Mouse (Mus musculus) kidney, embryonic 14.5 days (tissue): ENCODE results near the gene Spred3. TPM values are rescaled to one million over a fixed set of nuclear protein-coding genes. Genes with fewer than 3 reads are reported as not detected.
A peak's percentile ranks its signal among the peaks of the same experiment; 100 is the strongest.

Experiments
- ATAC-seq: fragments of 200-750 bp; cut with Nextera tagmentation; 2 replicates; pipeline ENCODE4 v1.8.0; 2017; ENCODE audit warnings: moderate number of reproducible peaks, mild to moderate bottlenecking, moderate TSS enrichment, moderate library complexity; ENCODE audit not compliant: low FRiP score, low TSS enrichment
- H3K27ac ChIP-seq: fragments of 300-500 bp; sonication (generic); 2 replicates; pipeline ENCODE4 v1.5.1; 2014; ENCODE audit warnings: low read depth, mild to moderate bottlenecking, low read length, moderate library complexity, mixed read lengths
- H3K27me3 ChIP-seq: fragments of 300-500 bp; sonication (generic); 2 replicates; pipeline ENCODE4 v1.6.1; 2014; ENCODE audit warnings: mild to moderate bottlenecking, low read length; ENCODE audit not compliant: control insufficient read depth, insufficient read depth
- H3K36me3 ChIP-seq: fragments of 300-500 bp; sonication (generic); 2 replicates; pipeline ENCODE4 v1.6.1; 2014; ENCODE audit warnings: low read length, mixed read lengths; ENCODE audit not compliant: control insufficient read depth, insufficient read depth
- H3K4me1 ChIP-seq: fragments of 300-500 bp; sonication (generic); 2 replicates; pipeline ENCODE4 v1.6.1; 2014; ENCODE audit warnings: low read length, mixed read lengths; ENCODE audit not compliant: control insufficient read depth, insufficient read depth
- H3K4me2 ChIP-seq: fragments of 300-500 bp; sonication (generic); replicated peaks from 2 replicates; pipeline ENCODE4 v1.6.1; 2014; ENCODE audit warnings: low read depth, mild to moderate bottlenecking, low read length
- H3K4me3 ChIP-seq: fragments of 300-500 bp; sonication (generic); 2 replicates; pipeline ENCODE4 v1.5.1; 2014; ENCODE audit warnings: mild to moderate bottlenecking, low read length
- H3K9ac ChIP-seq: fragments of 300-500 bp; sonication (generic); 2 replicates; pipeline ENCODE4 v1.6.1; 2014; ENCODE audit warnings: low read depth, mild to moderate bottlenecking, low read length, moderate library complexity
- H3K9me3 ChIP-seq: fragments of 300-500 bp; sonication (generic); 2 replicates; pipeline ENCODE4 v1.6.1; 2016; ENCODE audit warnings: low read length; ENCODE audit not compliant: control insufficient read depth
- WGBS: fragments of 180-500 bp; shearing (Covaris S2); extraction: QIAGEN DNeasy Blood & Tissue Kit; methylation state at CpG from one replicate; pipeline ENCODE4 v1.1.7; 2014; 5-methylcytosine and 5-hydroxymethylcytosine counted together
- polyA plus RNA-seq: library from polyadenylated mRNA; unstranded; fragments of >200 nt; fragmentation: Nextera tagmentation; extraction: Ambion mirVana; gene quantifications from 2 replicates; pipeline ENCODE4 v1.2.1, GENCODE M21; 2014

Spred3 gene
- polyA plus RNA-seq, 1 experiment from 2014 or later: 6.4 TPM

GRCm38 (mm10) chr7:29170755-29171561, 747 bp upstream of the Spred3 start:
- Histone ChIP-seq H3K4me3 (peak overlapping the region; percentile 65), H3K27me3 (peaks cover 32% of the 10 kb centered on the region), H3K9me3 (no peaks in the 10 kb centered on the region), H3K4me1 (peaks cover 28% of the 10 kb centered on the region), H3K4me2 (peak overlapping the region; percentile 77), H3K27ac (no peak overlapping the region), H3K9ac (peak overlapping the region; percentile 42; the same call in 1 of the 2 replicates), H3K36me3 (peaks cover 26% of the 10 kb centered on the region)
- WGBS: 2% methylated on average over 43 of the region's 43 CpGs
- no peak for ATAC-seq

DNA sequence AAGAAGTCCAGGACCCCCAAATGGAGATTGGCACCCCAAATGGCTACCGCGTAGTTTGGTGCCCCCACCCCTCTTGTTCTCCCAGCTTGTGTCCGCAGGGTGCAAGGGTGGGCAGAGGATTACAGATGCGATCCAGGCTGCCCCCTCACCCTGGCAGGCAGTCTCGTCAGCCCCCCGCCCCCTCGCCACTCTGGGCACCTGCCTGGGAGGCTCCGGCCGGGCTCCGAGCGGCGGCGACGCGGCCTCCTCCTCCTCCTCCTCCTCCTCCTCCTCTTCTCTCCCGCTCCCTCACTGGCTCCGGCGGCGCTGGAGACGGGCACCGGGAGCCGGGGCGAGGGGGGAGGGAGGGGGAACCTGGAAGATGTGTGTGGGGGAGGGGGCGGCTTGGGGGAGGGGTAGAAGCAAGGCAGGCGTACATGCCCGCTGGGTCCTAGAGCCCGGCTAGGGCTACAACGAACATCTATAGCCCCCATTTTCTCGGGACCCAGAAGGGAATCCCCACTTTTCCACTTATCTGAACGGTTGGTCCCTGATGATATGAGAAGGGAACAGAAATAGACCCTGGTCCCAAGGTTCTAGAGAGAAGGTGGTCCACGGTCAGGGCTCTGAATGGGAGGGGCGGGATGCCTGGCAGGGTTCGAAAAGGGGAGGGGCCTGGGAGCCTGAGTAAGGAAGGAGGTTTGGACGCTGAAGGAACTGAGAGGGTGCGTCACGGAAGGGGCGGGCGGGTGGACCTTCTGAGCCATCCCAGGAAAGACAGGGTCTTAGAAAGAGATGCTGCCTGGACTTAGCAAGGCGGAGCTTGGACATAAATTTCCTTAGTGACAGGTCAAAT, 763 bp downstream of the Spred3 start:
- peaks cover 28% of the 10 kb centered on the region for H3K27me3 ChIP-seq
- H3K36me3 ChIP-seq: peaks cover 11% of the 10 kb centered on the region
- H3K4me3 ChIP-seq: peak overlapping the region; percentile 65
- peak overlapping the region; percentile 77 for H3K4me2 ChIP-seq
- peak overlapping the region; percentile 66 for H3K9ac ChIP-seq
- peaks cover 28% of the 10 kb centered on the region for H3K4me1 ChIP-seq
- ATAC-seq: peak; percentile 89
- H3K9me3 ChIP-seq: no peaks in the 10 kb centered on the region
- under 1% methylated on average over 28 of the region's 39 CpGs for WGBS
- peak overlapping the region; percentile 82 for H3K27ac ChIP-seq

DNA sequence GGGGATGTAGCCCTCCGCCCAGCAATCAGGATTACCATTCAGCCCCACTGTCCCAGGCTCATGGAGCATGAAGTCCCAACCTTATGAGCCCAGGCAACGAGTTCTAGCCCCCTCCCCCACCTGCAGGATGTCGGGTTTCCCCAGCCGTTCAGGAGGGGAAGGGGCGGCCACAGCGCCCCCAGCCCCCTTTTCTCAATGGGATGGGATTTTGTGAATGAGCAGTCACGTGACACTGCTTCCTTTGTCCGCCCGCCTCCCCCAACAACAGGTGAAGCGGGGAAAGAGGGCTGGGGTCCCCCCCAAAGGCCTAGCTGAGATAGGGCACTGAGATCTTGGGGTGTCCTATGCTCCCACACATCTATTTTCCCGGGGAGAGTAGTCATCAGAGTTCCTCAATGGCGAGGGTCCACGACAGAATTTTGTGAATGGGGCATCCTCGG, 1.4 kb downstream of the Spred3 start:
- Histone ChIP-seq H3K4me1 (peaks cover 28% of the 10 kb centered on the region), H3K9ac (peak overlapping the region; percentile 66), H3K27me3 (peaks cover 25% of the 10 kb centered on the region), H3K27ac (peak overlapping the region; percentile 82), H3K36me3 (peaks cover 5% of the 10 kb centered on the region), H3K9me3 (no peaks in the 10 kb centered on the region), H3K4me3 (peak overlapping the region; percentile 65), H3K4me2 (peak overlapping the region; percentile 77)
- 0% methylated on average over 12 of the region's 14 CpGs for WGBS
- ATAC-seq: no peak; the same call in 1 of the 2 replicates

GRCm38 (mm10) chr7:29168121-29168695, 2.0 kb downstream of the Spred3 start:
- H3K4me1 ChIP-seq: peaks cover 28% of the 10 kb centered on the region
- peak overlapping the region; percentile 65 for H3K4me3 ChIP-seq
- no peak for ATAC-seq
- peaks cover 19% of the 10 kb centered on the region for H3K27me3 ChIP-seq
- no peaks in the 10 kb centered on the region; the same call in 1 of the 2 replicates for H3K36me3 ChIP-seq
- peak overlapping the region; percentile 77 for H3K4me2 ChIP-seq
- peak overlapping the region; percentile 66 for H3K9ac ChIP-seq
- 5% methylated on average over 10 of the region's 10 CpGs for WGBS
- H3K9me3 ChIP-seq: no peaks in the 10 kb centered on the region
- H3K27ac ChIP-seq: no peak overlapping the region

GRCm38 (mm10) chr7:29167656-29168055, 2.6 kb downstream of the Spred3 start:
- Histone ChIP-seq H3K27ac (no peak overlapping the region), H3K36me3 (no peaks in the 10 kb centered on the region; the same call in 1 of the 2 replicates), H3K9me3 (no peaks in the 10 kb centered on the region), H3K9ac (no peak overlapping the region), H3K4me1 (peaks cover 28% of the 10 kb centered on the region), H3K27me3 (peaks cover 13% of the 10 kb centered on the region), H3K4me2 (peak overlapping the region; percentile 77), H3K4me3 (peak overlapping the region; percentile 65; the same call in 1 of the 2 replicates)
- 19% methylated on average over 19 of the region's 19 CpGs for WGBS
- no peak for ATAC-seq

GRCm38 (mm10) chr7:29162750-29163525, 7.3 kb downstream of the Spred3 start:
- Histone ChIP-seq H3K9me3 (no peaks in the 10 kb centered on the region), H3K4me1 (peaks cover 4% of the 10 kb centered on the region; the same call in 1 of the 2 replicates), H3K27ac (no peak overlapping the region), H3K27me3 (0 out of 2 replicates have a peak, but pooled peaks cover 6% of the 10 kb centered on the region), H3K9ac (no peak overlapping the region), H3K36me3 (peaks cover 4% of the 10 kb centered on the region; the same call in 1 of the 2 replicates), H3K4me2 (no peak overlapping the region), H3K4me3 (no peak overlapping the region)
- WGBS: 14% methylated on average over 9 of the region's 9 CpGs
- peak; percentile 79 for ATAC-seq

DNA sequence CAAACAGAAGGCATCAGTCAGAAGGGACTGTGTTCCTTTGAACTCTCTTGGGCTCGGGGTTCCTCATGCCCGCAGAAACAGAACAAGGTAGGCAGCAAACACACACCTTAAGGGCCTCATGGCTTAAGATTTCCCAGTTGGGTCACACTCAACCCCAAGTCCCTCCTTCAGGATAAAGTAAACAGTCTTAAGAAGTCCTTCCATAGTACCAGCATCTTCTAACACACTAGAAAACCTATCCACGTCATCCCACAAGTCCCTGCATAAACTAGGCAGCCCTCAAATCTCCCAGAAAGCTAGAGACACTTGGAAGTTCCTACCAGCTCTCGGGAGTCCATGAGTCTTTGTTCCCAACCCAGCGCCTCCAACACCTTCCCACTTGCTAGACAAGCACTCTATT, 7.9 kb downstream of the Spred3 start:
- Histone ChIP-seq H3K9me3 (no peaks in the 10 kb centered on the region), H3K9ac (no peak overlapping the region), H3K27me3 (0 out of 2 replicates have a peak, but pooled peaks cover 4% of the 10 kb centered on the region), H3K4me1 (no peaks in the 10 kb centered on the region), H3K4me3 (no peak overlapping the region), H3K36me3 (peaks cover 4% of the 10 kb centered on the region; the same call in 1 of the 2 replicates), H3K4me2 (no peak overlapping the region), H3K27ac (no peak overlapping the region)
- 80% methylated on average over 5 of the region's 5 CpGs for WGBS
- ATAC-seq: no peak

DNA sequence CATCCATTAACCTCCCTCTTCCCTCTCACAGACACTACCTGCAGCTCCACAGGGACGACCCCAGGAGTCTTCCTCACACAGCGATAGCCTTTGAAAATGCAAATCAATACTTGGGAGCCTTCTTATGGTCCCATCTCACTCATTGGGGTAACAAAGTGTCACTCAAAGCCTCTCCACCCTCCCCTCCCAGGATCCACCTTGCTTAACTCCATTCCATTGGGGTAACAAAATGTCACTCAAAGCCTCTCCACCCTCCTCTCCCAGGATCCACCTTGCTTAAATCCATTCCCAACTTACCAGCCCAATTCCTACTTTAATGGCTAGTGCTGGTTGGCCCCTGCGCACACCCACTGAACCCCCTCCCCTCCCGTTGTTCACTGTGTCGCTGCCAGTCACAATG, 11.9 kb downstream of the Spred3 start:
- 2% methylated on average over 5 of the region's 5 CpGs for WGBS
- no peak for ATAC-seq
- Histone ChIP-seq H3K36me3 (peaks cover 4% of the 10 kb centered on the region; the same call in 1 of the 2 replicates), H3K4me3 (no peak overlapping the region), H3K27ac (no peak overlapping the region), H3K4me1 (no peaks in the 10 kb centered on the region), H3K27me3 (0 out of 2 replicates have a peak, but pooled peaks cover 4% of the 10 kb centered on the region), H3K4me2 (no peak overlapping the region), H3K9ac (no peak overlapping the region), H3K9me3 (no peaks in the 10 kb centered on the region)
